11 mouse cellular contexts compared by ENCODE assay signal in the genomic region with DNA sequence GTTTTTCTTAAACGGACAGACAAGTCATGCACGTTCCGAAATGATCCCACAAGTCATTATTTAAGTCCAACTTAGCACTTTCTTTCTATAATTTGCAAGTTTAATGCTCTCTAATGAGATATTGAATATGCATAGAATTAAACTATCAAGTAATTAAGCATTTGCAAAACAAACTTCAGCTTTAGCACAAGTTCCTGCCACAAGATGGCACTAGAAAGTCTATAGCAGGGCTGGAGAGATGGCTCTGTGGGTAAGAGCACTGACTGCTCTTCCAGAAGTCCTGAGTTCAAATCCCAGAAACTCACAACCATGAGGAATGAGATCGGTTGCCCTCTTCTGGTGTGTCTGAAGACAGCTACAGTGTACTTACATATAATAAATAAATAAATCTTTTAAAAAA. TPM values are rescaled to one million over a fixed set of nuclear protein-coding genes. Genes with fewer than 3 reads are reported as not detected.
A peak's percentile ranks its signal among the peaks of the same experiment; 100 is the strongest.
DNase-seq lines count a peak whose midpoint lies in the region; TF ChIP-seq lines count a peak whose summit lies in the region.
"Had no signal": no experiment of that assay in that cellular context is flagged by ENCODE, and none has a peak within 500 bp of the region (broad histone marks: within the 10 kb centered on the region; RNA-seq: fewer than 3 reads in every experiment).

No protein-coding gene starts in this region.

- peak; percentile 46 for TF ChIP-seq CTCF in gastrocnemius, adult 2 months (IDR thresholded peaks at IDR 0.05)
- peak in 1 of 2 experiments; percentile 63; a peak in 2 of 4 replicates for TF ChIP-seq CTCF in CH12.LX (conservative IDR thresholded peaks at IDR 0.05 in 1 of 2, IDR thresholded peaks at IDR 0.05 in 1 of 2; ENCODE audit: low read depth in 2 of 2, low read length in 2 of 2)

- H3K27ac ChIP-seq in gastrocnemius, adult 2 months: no peak overlapping the region
- no peak overlapping the region for H3K27ac ChIP-seq in CH12.LX (ENCODE audit: insufficient read depth, low read depth)
- H3K27ac ChIP-seq: heart, embryonic 10.5 days; midbrain, embryonic 12.5 days; neural tube, embryonic 12.5 days had no signal

- peaks cover 4% of the 10 kb centered on the region in 2 experiments; a peak in 2 of 4 replicates for H3K4me1 ChIP-seq in CH12.LX (ENCODE audit: control insufficient read depth in 1 of 2, insufficient read depth in 2 of 2)
- H3K4me1 ChIP-seq: midbrain, embryonic 12.5 days; neural tube, embryonic 12.5 days had no signal

- H3K27me3 ChIP-seq in CH12.LX (replicated peaks): no peaks in the 10 kb centered on the region
- H3K27me3 ChIP-seq: neural tube, embryonic 12.5 days had no signal

- no peak overlapping the region for H3K4me2 ChIP-seq in CH12.LX (ENCODE audit: insufficient read depth, low read depth, poor library complexity, severe bottlenecking)
- H3K4me2 ChIP-seq: midbrain, embryonic 12.5 days; neural tube, embryonic 12.5 days had no signal

- DNase-seq in gastrocnemius, adult 2 months: no peak
- DNase-seq in gastrocnemius, adult 18-20 months (ENCODE audit: low spot score): no peak
- peak; percentile 14 to 22 for DNase-seq in left cerebral cortex, postnatal 14 days (ENCODE audit: low spot score in 2 of 2)
- DNase-seq in left cerebral cortex, adult 18-20 months (ENCODE audit: low spot score in 2 of 2): no peak
- DNase-seq in CH12.LX (ENCODE audit: extremely low read depth) (peak; percentile 21), adipocyte (ENCODE audit: low spot score) (peak; percentile 56)
- DNase-seq in urinary bladder, adult 2 months (ENCODE audit: low spot score): no peak
- DNase-seq: cerebellum, adult 11 months had no signal

- dilution Hi-C loops in CH12.LX (cut with MboI; ENCODE audit: extremely low pct_ligation_motif_present, extremely low pct_unique_long_range_greater_than_20kb, low sequenced_read_pairs): no loop called here

- in situ Hi-C loops in CH12.LX (cut with MboI; ENCODE audit: low pct_ligation_motif_present, low pct_unique_long_range_greater_than_20kb, low sequenced_read_pairs): loop anchor here (5.0 to 25.0 kb wide), 3 partner anchors 99 to 284 kb away; a partner anchor contains a TSS

- no peaks in the 10 kb centered on the region for H3K79me2 ChIP-seq in CH12.LX (replicated peaks; ENCODE audit: control insufficient read depth, extremely low read depth, insufficient read depth, poor library complexity, severe bottlenecking)

- no peaks in the 10 kb centered on the region for H3K9me3 ChIP-seq in CH12.LX (replicated peaks; ENCODE audit: low read length)
- H3K9me3 ChIP-seq: heart, embryonic 10.5 days; midbrain, embryonic 12.5 days; neural tube, embryonic 12.5 days had no signal

- intact Hi-C loops in gastrocnemius, adult 2 months (cut with DNase I): no loop called here
- intact Hi-C loops in left cerebral cortex, postnatal 14 days (cut with DNase I): loop anchor here (5.0 kb wide), 1 partner anchor 99 kb away; a partner anchor contains a TSS

- TF ChIP-seq EP300 in CH12.LX (IDR thresholded peaks at IDR 0.05; ENCODE audit: low read length): no peak

- H3K4me3 ChIP-seq in gastrocnemius, adult 2 months: no peak overlapping the region
- no peak overlapping the region for H3K4me3 ChIP-seq in CH12.LX (replicated peaks in 1 of 3; ENCODE audit: low read depth in 2 of 3, low read length in 2 of 3, poor library complexity in 1 of 3)
- H3K4me3 ChIP-seq: heart, embryonic 10.5 days; midbrain, embryonic 12.5 days; neural tube, embryonic 12.5 days had no signal

- no peak for TF ChIP-seq POLR2A in CH12.LX (IDR thresholded peaks at IDR 0.05; ENCODE audit: low read depth, low read length)

- peak; percentile 42 for TF ChIP-seq RAD21 in CH12.LX (IDR thresholded peaks at IDR 0.05; ENCODE audit: low read depth, low read length)

- H3K36me3 ChIP-seq in CH12.LX (replicated peaks in 1 of 2; ENCODE audit: control insufficient read depth in 1 of 2, insufficient read depth in 1 of 2, low read length in 1 of 2): no peaks in the 10 kb centered on the region
- H3K36me3 ChIP-seq: heart, embryonic 10.5 days; midbrain, embryonic 12.5 days; neural tube, embryonic 12.5 days had no signal

- no peak overlapping the region for H3K9ac ChIP-seq in CH12.LX (ENCODE audit: insufficient read depth, low read depth)
- H3K9ac ChIP-seq: midbrain, embryonic 12.5 days; neural tube, embryonic 12.5 days had no signal

TF ChIP-seq in CH12.LX, 34 proteins besides CTCF, POLR2A, EP300 and RAD21:
- TF ChIP-seq SMC3 (IDR thresholded peaks at IDR 0.05; ENCODE audit: low read depth, low read length): peak; percentile 53
- no peak for TF ChIP-seq SIN3A (IDR thresholded peaks at IDR 0.05; ENCODE audit: low read length)
- no peak for TF ChIP-seq JUND (conservative IDR thresholded peaks at IDR 0.05; ENCODE audit: low read depth, low read length)
TF ChIP-seq in CH12.LX: peak in this region for 1.

RNA-seq across cellular contexts. Expression of a gene that starts 45.4 kb away (rescaled TPM):
- 100 to 1,000 TPM in 1 of 2 experiments, 10 to 100 TPM in 1; 94.5 to 154 TPM for total RNA-seq in gastrocnemius, adult 2 months (2021)
- 100 to 1,000 TPM in 1 of 2 experiments, 10 to 100 TPM in 1; 91.2 to 119 TPM for total RNA-seq in gastrocnemius, adult 18-20 months (2021)
- total RNA-seq in left cerebral cortex, postnatal 14 days (2021): 1,000 to 10,000 TPM in 1 of 2 experiments, 100 to 1,000 TPM in 1; 969 to 1,019 TPM
- total RNA-seq in left cerebral cortex, adult 18-20 months (2021): 100 to 1,000 TPM; 787 to 814 TPM
- total RNA-seq in CH12.LX (2012; rRNA removed) (7.1 and 20.9 TPM in 2 replicates), CH12.LX (2014; rRNA removed) (3.9 and 4.3 TPM in 2 replicates)
- 10.3 and 12.2 TPM in 2 replicates for polyA plus RNA-seq in CH12.LX (2012; ENCODE audit: insufficient read length, low read depth)
- polyA plus RNA-seq in urinary bladder, adult 2 months (2012; rRNA removed): 7.9 and 10.9 TPM in 2 replicates

Comparison
In these comparisons a context has a peak if more than half of its experiments do, and no peak if none do; other contexts are left out.
1. DNase-seq: peak in left cerebral cortex, postnatal 14 days (2 of 2), CH12.LX (single experiment) and adipocyte (single experiment); none in gastrocnemius, adult 2 months (single experiment), gastrocnemius, adult 18-20 months (single experiment), left cerebral cortex, adult 18-20 months (0 of 2) and urinary bladder, adult 2 months (single experiment).
2. RNA of a gene that starts 45.4 kb away (total RNA-seq): 969 to 1,019 TPM in left cerebral cortex, postnatal 14 days and 787 to 814 TPM in left cerebral cortex, adult 18-20 months; 94.5 to 154 TPM in gastrocnemius, adult 2 months, 91.2 to 119 TPM in gastrocnemius, adult 18-20 months and 3.9 to 20.9 TPM in CH12.LX; every median in the first group is over 4 times any median in the second.